ENCODE assay signal across 14 mouse cellular contexts in genomic region chr8:81485626-81486025, GRCm38 (mm10).
"Had no signal": no experiment of that assay in that cellular context is flagged by ENCODE, and none has a peak within 500 bp of the region (broad histone marks: within the 10 kb centered on the region; RNA-seq: fewer than 3 reads in every experiment).

No protein-coding gene starts in this region.

- H3K4me3 ChIP-seq: left cerebral cortex, adult 2 months; liver, embryonic 13.5 days; midbrain, embryonic 10.5 days; midbrain, embryonic 13.5 days; myocyte; neural tube, embryonic 13.5 days had no signal

- ATAC-seq: midbrain, embryonic 13.5 days; midbrain, embryonic 16.5 days had no signal

- H3K27me3 ChIP-seq: liver, embryonic 13.5 days; midbrain, embryonic 13.5 days; neural tube, embryonic 13.5 days had no signal

- H3K27ac ChIP-seq: left cerebral cortex, adult 2 months; liver, embryonic 13.5 days; midbrain, embryonic 10.5 days; midbrain, embryonic 13.5 days; neural tube, embryonic 13.5 days had no signal

- H3K4me2 ChIP-seq: liver, embryonic 13.5 days; midbrain, embryonic 13.5 days; neural tube, embryonic 13.5 days had no signal

- DNase-seq: kidney, adult 11 months; layer of hippocampus, postnatal 36 days; liver, embryonic 13.5 days; lung, adult 2 months; lung, postnatal 14 days; lung, postnatal 4 days; thymus, adult 2 months; thymus, postnatal 25 days had no signal

- H3K9ac ChIP-seq: liver, embryonic 13.5 days; midbrain, embryonic 13.5 days; neural tube, embryonic 13.5 days had no signal

- H3K9me3 ChIP-seq: liver, embryonic 13.5 days; midbrain, embryonic 10.5 days; midbrain, embryonic 13.5 days; neural tube, embryonic 13.5 days had no signal

- H3K4me1 ChIP-seq: liver, embryonic 13.5 days; midbrain, embryonic 10.5 days; midbrain, embryonic 13.5 days; neural tube, embryonic 13.5 days had no signal

- H3K36me3 ChIP-seq: liver, embryonic 13.5 days; midbrain, embryonic 10.5 days; midbrain, embryonic 13.5 days; neural tube, embryonic 13.5 days had no signal
